Mouse (Mus musculus) heart, embryonic 13.5 days (tissue): ENCODE results near the gene A430078G23Rik. TPM values are rescaled to one million over a fixed set of nuclear protein-coding genes. Genes with fewer than 3 reads are reported as not detected.

Experiments used
- ATAC-seq: fragments of 200-750 bp; cut with Nextera tagmentation; 2 replicates; pipeline ENCODE4 v1.8.0; 2017; ENCODE audit warnings: moderate TSS enrichment; ENCODE audit not compliant: insufficient number of reproducible peaks, low FRiP score, low TSS enrichment; ENCODE audit errors: extremely low read depth
- H3K27ac ChIP-seq: fragments of 300-500 bp; sonication (generic); replicated peaks from 2 replicates; pipeline ENCODE4 v1.5.1; 2015; ENCODE audit warnings: moderate library complexity, mild to moderate bottlenecking, inconsistent platforms
- H3K27me3 ChIP-seq: fragments of 300-500 bp; sonication (generic); replicated peaks from 2 replicates; pipeline ENCODE4 v1.6.1; 2015; ENCODE audit warnings: mild to moderate bottlenecking, inconsistent platforms
- H3K36me3 ChIP-seq: fragments of 300-500 bp; sonication (generic); 2 replicates; pipeline ENCODE4 v1.6.1; 2015; ENCODE audit warnings: mild to moderate bottlenecking, inconsistent platforms
- H3K4me1 ChIP-seq: fragments of 300-500 bp; sonication (generic); 2 replicates; pipeline ENCODE4 v1.6.1; 2015; ENCODE audit warnings: inconsistent platforms
- H3K4me2 ChIP-seq: fragments of 300-500 bp; sonication (generic); 2 replicates; pipeline ENCODE4 v1.6.1; 2015; ENCODE audit warnings: inconsistent platforms, mild to moderate bottlenecking, moderate library complexity
- H3K4me3 ChIP-seq: fragments of 300-500 bp; sonication (generic); 2 replicates; pipeline ENCODE4 v1.5.1; 2015; ENCODE audit warnings: moderate library complexity, mild to moderate bottlenecking, inconsistent platforms
- H3K9ac ChIP-seq: fragments of 300-500 bp; sonication (generic); 2 replicates; pipeline ENCODE4 v1.6.1; 2015; ENCODE audit warnings: inconsistent platforms, mild to moderate bottlenecking, moderate library complexity
- H3K9me3 ChIP-seq: fragments of 300-500 bp; sonication (generic); 2 replicates; pipeline ENCODE4 v1.6.1; 2016; ENCODE audit warnings: inconsistent platforms
- WGBS: fragments of 180-500 bp; shearing (Covaris S2); methylation state at CpG from one replicate; pipeline ENCODE4 v1.1.7; 2015; ENCODE audit warnings: mixed read lengths; 5-methylcytosine and 5-hydroxymethylcytosine counted together
- polyA plus RNA-seq: library from polyadenylated mRNA; unstranded; fragments of >200 nt; fragmentation: Nextera tagmentation; extraction: Ambion mirVana; gene quantifications from 2 replicates; pipeline ENCODE4 v1.2.1, GENCODE M21; 2015

Gene A430078G23Rik
- polyA plus RNA-seq, 1 experiment from 2014 or later: not detected

DNA sequence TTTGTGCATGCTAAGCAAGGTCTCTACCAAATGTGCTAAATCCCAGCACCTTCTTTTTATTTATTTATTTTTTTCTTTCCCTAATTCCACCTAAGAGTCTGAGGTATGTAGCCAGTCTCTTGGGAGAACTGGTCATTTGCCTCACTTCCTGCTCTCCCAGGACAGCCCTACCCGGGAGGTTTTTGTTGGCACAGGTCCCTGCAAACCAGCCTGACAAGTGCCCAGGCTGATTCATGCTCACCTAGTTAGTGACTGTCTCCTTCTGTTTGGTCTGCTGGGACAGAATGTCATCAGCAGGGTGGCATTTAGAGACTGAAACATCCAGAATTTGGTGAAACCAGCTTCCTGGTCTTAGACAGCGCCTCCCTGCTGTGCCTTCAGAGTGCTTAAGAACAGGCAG lies 76.8 kb downstream of the A430078G23Rik start:
- Histone ChIP-seq H3K4me3 (no peak overlapping the region), H3K4me2 (no peak overlapping the region), H3K9ac (no peak overlapping the region), H3K27me3 (no peaks in the 10 kb centered on the region), H3K4me1 (peaks cover 5% of the 10 kb centered on the region), H3K36me3 (peaks cover 74% of the 10 kb centered on the region), H3K9me3 (no peaks in the 10 kb centered on the region), H3K27ac (no peak overlapping the region)
- 61% methylated on average over 2 of the region's 2 CpGs for WGBS
- ATAC-seq: no peak

GRCm38 (mm10) chr8:3431113-3431512 lies 77.9 kb downstream of the A430078G23Rik start:
- Histone ChIP-seq H3K4me2 (no peak overlapping the region), H3K9me3 (no peaks in the 10 kb centered on the region), H3K4me1 (peaks cover 5% of the 10 kb centered on the region), H3K4me3 (no peak overlapping the region), H3K27ac (no peak overlapping the region), H3K36me3 (peaks cover 86% of the 10 kb centered on the region), H3K27me3 (no peaks in the 10 kb centered on the region), H3K9ac (no peak overlapping the region)
- ATAC-seq: no peak
- 69% methylated on average over 3 of the region's 3 CpGs for WGBS

DNA sequence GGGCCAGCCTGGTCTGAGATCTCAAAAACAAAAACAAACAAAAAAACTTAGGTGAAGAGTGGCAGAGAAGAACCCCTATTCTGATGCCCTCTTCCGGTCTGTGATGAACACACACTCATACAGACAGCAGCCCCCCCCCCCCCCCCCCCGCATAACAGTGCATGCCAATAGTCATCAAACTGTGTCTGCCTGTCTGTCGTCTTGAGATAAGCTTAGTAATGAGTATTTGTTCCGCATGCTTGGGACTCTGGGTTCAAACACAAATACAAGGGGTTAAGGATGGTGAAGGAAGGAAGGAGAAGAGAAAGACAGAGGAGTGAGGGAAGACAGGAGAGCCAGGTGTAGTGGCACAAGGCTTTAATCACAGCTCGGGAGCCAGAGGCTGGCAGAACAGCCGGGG lies 83.3 kb downstream of the A430078G23Rik start:
- peaks cover 98% of the 10 kb centered on the region for H3K36me3 ChIP-seq
- no peak overlapping the region for H3K27ac ChIP-seq
- no peak overlapping the region for H3K4me3 ChIP-seq
- no peaks in the 10 kb centered on the region for H3K27me3 ChIP-seq
- H3K9ac ChIP-seq: no peak overlapping the region
- no peak for ATAC-seq
- no peak overlapping the region for H3K4me2 ChIP-seq
- H3K9me3 ChIP-seq: no peaks in the 10 kb centered on the region
- WGBS: 77% methylated on average over 6 of the region's 6 CpGs
- H3K4me1 ChIP-seq: no peaks in the 10 kb centered on the region

DNA sequence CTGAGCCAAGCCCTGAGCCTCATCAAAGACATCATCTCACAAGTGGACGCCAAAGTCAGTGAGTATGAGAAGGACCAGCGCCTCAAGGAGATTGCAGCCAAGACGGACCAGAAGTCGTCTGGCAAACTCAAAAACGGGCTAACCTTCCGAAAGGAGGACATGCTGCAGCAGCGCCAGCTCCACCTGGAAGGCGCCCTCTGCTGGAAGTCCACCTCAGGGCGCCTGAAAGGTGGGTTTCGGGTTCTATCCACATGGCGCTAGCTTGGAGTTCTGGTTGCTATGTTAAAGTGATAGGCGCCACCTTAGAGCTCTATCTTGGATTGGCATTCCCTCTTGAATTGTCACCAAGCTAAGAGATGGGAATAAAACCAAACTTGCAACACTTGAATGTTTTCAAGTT lies 86.3 kb downstream of the A430078G23Rik start:
- Histone ChIP-seq H3K4me3 (no peak overlapping the region), H3K27me3 (no peaks in the 10 kb centered on the region), H3K4me1 (no peaks in the 10 kb centered on the region), H3K9me3 (no peaks in the 10 kb centered on the region), H3K4me2 (no peak overlapping the region), H3K27ac (no peak overlapping the region), H3K36me3 (peaks cover 83% of the 10 kb centered on the region), H3K9ac (no peak overlapping the region)
- no peak for ATAC-seq
- 69% methylated on average over 12 of the region's 12 CpGs for WGBS

Other genes starting within 250 kb of the A430078G23Rik start
- 47.7 and 52.0 TPM in 2 replicates for gene Insr, start 73.8 kb upstream of the A430078G23Rik start, polyA plus RNA-seq
- 4.9 and 5.4 TPM in 2 replicates for gene Arhgef18, start 39.6 kb downstream of the A430078G23Rik start, polyA plus RNA-seq
- 4.9 and 7.2 TPM in 2 replicates for gene Pex11g, start 114.3 kb downstream of the A430078G23Rik start, polyA plus RNA-seq
- gene Tex45, start 117.4 kb downstream of the A430078G23Rik start, polyA plus RNA-seq: not detected in 2 replicates
- 30.7 and 32.0 TPM in 2 replicates for gene Zfp358, start 139.7 kb downstream of the A430078G23Rik start, polyA plus RNA-seq
- 46.1 and 46.7 TPM in 2 replicates for gene Mcoln1, start 147.0 kb downstream of the A430078G23Rik start, polyA plus RNA-seq
- gene Pnpla6, start 162.0 kb downstream of the A430078G23Rik start, polyA plus RNA-seq: 16.6 and 18.0 TPM in 2 replicates
- gene C330021F23Rik, start 214.6 kb downstream of the A430078G23Rik start, polyA plus RNA-seq: 5.5 and 7.2 TPM in 2 replicates
- 1.9 TPM in 2 replicates for gene Camsap3, start 233.9 kb downstream of the A430078G23Rik start, polyA plus RNA-seq